Mouse (Mus musculus): Measurements from ENCODE around the gene Ankrd44.
"Not testable (repeated sequence)": the region's sequence is repeated elsewhere in the genome, so short reads cannot be mapped to it uniquely, and the experiment has no call there.

Ankrd44 gene

DNA sequence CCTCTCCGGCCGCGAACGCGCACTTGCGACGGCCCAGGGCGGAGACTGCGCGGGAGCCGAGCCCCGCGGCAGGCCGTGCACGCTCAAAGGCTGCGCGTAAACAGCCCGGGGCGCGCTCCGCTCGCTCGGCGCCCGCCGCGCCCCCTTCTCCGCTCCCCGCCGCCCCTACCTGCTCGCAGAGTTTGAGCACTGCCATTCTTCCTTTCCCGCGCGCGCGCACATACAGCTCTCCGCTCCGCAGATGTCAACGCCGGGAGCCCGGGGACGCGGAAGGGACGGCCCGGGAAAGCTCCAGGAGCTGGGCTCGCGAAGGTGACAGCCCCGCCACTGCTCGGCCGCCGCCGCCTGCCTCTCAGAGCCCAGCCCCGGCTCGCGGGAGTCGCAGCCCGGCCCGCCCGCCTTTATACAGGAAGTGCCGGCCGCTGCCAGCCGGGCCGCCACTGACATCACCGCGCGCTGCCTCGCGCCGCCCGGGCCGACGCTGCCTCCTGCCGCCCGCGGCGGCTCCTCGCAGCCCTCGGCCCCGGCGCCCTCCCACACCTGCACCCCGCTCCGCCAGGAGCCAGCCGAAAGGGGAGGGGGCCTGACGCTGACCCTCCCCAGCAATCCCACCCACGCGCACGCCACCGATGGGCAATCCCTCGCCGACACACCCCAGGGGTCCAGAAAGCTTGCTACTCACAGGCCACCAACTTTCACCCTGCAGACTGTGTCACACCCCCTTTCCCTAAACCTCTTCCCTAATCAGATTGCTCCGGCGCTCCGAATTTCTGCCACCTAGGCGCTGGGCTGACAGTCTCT is at the start of gene Ankrd44:
Ankrd44 (minus strand) TSS at position 417 of the 801 bp plus-strand sequence.
- DNase-seq = peak; percentile 87 to 91

DNA sequence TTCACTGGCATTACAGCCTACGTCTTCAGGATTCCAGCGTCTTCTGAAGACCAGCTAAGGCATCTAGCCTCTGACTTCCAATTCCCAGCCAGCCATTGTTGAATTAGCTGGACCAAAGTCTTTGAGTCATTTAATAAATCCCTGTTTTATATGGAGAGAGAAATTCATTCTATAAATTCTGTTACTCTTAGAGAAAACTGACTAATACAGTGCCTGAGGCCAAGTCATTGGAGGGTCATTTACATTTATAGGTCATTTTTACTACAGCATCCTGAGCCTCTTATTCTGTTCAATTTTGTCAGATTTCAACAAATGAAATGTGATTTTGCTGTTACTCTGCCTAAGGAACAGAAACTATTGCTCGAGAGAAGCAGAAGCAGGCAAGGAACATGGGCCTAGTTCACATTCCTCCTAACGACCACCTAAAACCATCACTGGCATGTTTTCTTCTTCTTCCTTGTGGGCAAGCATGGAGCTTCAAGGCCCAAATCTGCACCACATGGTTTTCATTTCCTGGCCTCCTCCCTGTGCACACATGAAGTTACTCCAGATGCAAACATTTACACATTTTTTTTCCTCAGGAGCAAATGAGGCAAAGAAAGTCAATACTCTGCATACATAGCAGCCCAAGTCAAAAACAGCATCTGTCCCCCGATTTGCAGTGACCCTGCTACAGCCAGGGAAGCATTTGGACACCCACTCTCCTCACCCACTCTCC is 45.7 kb upstream of the Ankrd44 start:
- no peak for DNase-seq

DNA sequence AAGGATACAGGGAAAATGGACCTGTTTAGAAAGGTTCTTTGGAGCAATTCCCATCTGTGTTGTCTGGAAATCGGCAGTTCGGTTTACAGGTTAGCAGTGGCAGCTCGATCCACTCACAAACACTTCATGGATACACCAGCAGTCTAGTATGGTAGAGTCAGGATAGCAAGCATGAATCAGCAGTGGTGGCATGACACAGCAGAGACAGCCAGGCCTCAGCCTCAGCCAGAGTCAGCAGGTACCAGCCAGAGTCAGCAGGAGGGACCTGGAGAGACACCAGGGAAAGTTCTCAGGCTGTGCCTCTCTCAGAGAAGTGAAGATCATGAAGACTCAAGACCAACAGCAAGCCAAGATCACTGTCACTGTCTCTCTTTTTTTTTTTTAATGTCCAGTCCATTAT is 40.7 kb upstream of the Ankrd44 start:
- DNase-seq = no peak

DNA sequence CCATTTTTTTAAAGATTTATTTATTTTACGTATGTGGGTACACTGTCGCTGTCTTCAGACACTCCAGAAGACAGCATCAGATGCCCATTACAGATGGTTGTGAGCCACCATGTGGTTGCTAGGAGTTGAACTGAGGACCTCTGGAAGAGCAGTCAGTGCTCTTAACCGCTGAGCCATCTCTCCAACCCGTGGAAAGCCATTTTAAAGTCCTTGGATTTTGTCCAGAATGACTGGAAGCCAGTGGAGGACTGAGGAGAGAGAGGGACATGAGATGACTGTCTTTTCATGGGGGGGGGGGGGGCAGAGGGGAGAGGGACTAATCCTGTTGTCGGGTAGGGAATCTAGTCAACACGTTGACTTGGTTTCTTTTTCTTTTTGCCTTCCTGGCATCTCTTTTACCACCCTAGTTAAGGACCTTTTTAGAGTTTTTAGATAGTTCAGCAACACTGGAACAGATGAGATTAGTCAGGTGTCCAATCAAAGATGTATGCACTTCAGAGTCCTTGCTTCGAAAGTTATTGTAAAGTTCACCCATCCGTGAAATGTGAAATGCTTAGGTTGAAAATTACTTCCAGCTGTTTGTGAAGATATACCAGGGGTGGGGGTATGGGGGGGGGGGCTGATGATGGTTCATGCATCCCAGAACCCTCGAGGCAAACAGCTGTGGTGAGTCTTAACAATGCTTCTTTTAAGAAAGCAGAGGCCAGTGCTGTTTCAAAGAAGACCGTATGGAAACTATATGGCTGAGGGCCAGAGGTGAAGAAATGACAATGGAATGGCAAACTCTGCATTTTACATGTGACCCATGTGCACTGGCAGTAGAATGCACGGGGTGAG is 39.2 kb upstream of the Ankrd44 start:
- no peak for DNase-seq

DNA sequence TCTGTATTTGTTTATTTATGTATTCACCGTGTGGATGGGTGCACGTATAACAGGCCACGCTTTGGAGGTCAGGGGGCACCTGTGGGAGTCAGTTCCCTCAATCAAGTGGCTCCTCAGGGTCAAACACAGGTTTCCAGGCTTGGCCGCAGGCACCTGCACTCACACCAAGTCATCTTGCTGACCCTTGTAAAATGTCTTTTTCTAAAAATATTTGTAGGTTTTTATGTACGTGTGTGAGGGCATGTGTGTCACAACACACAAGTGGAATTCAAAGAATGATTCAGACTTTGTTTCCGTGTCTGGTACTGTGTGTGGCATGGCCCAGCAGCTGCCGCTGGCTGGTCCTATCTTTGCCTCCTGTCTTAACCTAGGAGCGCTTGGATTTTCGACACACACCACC is 35.5 kb upstream of the Ankrd44 start:
- DNase-seq = no peak

DNA sequence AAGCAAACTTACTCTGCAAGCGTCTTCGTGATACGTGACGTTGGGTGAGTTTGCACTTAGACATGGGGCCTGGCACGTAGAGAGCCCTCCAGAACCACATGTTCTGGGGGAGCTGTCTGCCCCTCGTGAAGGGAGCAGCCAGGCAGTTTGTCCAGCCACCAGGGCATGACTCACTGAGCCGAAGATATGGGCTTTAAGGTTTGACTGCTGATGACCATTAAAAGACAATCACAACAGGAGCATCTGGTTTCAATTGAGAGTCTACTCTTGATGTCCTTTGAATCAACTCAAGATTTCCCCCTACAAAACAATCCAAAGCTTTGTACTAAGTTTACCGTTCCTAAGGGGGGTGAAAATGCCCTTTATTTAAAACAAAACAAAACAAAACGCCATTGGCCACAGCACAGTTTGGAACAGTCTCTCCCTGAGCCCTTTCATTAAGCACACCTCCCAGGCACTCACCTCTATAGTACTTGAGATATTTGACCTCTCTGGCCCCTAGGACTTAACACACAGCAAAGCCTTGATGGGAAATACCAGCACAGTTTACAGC is 34.5 kb upstream of the Ankrd44 start:
- peak; percentile 14 to 45 for DNase-seq

DNA sequence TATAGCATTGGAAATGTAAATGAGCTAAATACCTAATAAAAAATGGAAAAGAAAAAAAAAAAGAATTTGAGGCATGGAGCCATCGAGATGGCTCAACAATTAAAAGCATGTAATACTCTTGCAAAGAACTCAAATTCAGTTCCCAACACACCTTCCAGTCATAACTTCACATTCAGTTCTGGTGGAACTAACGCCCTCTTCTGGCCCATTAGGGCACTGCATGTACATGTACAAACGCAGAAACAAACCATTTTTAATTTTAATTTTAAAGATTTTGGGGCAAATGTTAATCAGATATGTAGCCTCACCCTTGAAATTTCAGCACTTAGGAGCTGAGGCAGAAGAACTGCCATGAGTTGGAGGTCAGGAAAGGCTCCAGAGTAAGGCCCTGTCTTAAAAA is 32.3 kb upstream of the Ankrd44 start:
- no peak for DNase-seq

DNA sequence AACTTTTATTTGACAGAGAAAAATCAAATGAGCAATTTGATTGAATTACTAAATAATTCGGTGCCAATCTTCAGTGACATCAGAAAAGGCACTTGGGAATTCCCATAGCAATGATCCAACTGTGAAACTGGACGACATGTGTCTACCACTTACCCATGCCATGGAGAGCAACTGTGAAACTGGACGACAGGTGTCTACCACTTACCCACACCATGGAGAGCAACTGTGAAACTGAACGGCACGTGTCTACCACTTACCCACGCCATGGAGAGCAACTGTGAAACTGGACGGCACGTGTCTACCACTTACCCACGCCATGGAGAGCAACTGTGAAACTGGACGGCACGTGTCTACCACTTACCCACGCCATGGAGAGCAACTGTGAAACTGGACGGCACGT is 30.8 kb upstream of the Ankrd44 start:
- not testable (repeated sequence) for DNase-seq

DNA sequence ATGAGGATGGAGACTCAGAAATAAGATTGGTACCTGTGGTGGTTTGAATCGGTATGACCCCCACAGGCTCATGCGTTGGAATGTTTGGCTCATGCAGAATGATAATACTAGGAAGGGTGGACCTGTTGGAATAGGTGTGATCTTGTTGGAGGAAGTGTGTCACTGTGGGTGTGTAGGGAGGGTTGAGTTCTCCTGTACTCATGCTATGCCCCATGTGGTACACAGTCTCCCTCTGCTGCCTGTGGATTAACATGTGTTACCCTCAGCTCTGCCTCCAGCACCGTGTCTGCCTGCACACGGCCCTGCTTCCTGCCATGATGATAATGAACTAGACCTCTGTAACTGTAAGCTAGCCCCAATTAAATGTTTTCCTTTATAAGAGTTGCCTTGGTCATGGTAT is 28.7 kb upstream of the Ankrd44 start:
- no peak for DNase-seq

DNA sequence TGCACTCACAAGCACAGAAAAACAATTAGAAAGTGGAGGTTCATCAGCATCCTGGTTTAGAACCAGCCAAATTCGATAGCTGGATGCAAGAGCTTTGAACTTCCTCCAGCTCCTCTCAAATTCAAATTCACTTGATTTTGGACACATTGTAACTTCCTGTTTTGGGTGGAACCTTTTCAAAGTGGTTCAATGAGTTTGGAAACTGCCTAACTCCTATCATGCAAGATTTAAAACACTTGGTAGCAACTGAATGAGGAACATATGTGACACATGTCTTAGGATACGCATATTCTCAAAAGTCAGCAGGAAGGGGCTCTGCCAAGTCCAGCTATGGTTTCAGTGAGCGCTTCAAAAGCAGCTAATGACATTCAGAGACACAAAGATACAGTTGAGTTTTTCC is 18.5 kb upstream of the Ankrd44 start:
- no peak for DNase-seq

DNA sequence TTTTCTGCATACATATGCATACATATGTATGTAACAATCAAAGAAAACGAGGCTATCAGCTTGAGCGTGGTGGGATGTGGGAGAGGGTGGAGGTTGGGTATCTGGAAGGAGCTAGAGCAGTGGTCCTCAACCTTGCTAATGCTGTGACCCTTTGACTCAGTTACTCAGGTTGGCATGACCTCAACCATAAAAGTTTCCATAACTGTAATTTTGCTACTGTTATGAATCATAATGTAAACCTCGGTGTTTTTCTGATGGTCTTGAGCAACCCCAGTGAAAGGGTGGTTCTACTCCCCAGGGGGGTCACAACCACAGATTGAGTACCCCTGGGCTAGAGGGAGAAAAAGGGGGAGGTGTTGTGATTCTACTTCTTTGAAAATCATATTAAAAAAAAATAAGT is 9.3 kb upstream of the Ankrd44 start:
- no peak for DNase-seq

DNA sequence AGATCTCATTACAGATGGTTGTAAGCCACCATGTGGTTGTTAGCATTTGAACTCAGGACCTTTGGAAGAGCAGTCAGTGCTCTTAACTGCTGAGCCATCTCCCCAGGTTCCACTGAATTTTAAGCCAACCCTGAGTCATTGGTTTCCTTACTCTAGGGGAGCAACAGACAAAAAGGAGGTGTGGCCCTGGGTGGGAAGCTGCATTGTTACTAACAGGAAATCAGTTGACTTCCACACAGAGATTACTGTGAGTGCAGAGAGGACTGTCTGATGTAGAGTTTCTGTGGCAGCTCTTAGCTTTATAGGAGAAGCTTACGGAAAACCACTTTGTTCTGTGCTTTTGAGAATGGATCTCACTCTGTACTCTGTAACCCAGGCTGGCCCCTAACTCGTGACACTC is 8.7 kb upstream of the Ankrd44 start:
- peak in 1 of 2 experiments; percentile 28 for DNase-seq

DNA sequence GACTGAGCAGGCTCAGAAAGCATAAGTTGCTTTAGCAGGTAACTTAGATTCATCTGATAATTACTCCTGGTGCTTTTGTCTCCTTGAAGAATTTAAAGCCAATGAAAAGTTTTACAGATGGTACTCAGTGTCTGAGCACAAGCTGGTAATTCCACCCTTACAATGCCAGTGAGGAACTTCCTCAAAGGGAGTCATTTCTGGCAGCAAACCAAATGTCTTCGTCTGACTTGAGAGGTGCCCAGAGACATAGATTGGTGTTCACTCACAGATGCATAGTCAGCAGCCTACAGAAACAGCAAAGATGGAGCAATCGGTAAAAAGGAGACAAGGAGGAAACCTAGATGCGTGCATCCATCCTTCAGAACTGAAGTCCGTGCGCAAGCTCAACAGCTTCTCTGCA is 7.5 kb upstream of the Ankrd44 start:
- no peak for DNase-seq

DNA sequence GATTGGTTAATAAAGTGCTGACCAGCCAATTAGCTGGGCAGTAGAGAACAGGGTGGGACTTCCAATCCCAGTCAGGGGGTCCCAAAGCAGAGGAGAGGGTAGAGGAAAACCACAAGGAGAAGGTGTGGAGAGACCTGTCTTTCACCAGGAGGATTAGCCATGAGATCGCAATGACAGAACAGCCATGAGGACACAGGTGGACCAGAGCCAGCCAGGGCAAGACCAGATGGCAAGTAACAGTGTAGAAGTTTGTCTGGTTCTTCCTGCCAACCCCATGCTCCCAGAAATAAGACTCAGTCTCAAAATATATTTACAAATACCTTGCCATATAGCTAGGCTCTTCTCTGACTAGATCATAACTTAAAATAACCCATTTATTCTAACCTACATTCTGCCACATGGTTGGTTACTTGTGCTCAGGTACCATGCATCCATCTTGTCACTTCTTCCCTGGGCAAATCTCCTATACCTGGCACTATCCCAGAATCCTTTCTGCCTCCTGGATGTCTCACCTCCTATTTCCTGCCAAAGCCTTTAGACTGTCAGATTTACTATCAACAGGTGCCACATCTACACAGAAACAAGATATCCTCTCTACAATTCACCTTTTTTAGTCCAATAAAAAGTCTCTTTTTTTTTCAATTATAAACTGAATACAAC is 6.4 kb upstream of the Ankrd44 start:
- no peak for DNase-seq

DNA sequence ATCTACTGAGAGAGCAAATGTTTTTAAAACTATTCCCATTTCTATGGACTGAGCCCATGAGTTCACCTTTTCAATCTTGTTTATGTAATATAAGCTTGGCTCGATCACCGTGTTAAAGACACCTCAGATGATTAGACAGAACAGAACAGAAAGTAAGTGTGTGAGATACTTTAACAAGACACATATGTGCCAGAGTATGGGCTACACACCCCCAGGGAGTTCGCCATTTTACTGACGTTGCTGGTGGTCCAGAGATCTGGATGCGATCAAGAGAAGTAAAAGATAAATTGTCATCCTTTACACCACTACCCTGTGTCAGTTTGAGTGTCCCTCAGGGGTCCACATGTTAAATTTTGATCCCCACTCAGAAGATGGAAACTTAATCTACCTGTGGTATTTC is 5.0 kb upstream of the Ankrd44 start:
- DNase-seq = no peak

DNA sequence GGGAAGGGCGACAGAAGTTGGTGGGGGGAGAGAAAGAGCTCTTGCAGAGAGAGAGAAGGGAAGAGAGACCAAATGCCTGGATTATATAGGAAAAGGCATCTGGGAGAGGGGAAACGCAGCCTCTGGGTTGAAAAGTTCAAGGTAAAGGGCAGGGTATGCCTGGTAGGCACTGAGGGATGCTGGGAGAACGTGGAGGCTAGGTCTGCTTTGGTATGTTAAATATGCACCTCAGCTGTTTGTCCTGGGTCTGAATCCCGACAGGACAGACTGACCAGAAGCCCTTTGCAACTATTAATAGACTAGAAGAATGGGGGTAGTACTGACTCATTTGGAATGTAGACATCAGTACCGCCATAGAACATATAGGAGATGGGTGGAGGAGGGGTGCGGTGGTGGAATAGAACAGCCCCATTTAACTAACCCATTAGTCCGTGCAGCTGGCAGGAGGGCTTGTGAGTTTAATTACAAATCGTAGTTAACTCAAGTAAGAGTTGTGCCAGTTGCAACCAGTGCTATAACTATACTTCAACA is 4.5 kb upstream of the Ankrd44 start:
- DNase-seq = no peak

DNA sequence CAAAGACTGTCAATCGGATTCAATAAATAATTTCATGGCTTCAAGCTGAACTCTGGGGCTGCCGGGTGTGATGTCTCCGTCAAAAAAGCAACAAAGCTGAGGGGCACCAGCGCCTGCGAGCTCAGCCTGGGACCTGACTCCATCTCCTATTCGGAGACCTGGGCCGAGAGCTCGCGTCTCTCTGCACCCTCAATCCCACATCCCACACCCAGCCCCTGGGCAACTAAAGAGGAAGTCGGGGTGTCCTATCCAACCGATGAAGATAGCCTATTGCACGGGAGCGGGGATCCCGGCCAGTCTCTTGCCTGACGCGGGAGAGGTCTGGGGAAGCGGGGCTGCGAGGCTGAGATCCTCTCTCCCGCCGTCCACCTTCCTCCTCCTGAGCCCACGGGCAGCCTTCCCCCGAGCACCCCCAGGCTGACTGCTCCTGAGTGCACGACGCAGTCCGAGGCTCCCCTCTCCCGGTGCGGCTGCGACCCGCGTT is 694 bp downstream of the Ankrd44 start:
- DNase-seq = peak; percentile 45 to 53

DNA sequence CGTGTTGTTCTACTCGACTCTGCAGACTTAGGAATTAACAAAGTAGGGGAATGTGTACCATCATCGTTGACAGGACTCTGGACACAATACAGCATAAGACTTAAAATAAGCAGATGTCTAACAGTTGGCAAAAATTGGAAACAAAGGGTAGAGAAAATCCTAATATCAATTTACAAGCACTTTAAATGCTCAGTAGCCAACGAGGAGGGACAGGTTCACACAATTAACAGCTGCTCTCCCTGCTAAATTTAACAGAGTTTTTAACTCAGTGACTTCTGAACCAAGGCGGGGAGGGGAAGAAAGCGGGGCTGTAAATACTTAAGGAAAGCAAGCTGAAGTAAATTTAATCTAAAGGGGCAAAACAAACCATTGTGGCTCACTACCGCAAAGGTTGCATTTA is 1.4 kb downstream of the Ankrd44 start:
- DNase-seq = no peak

DNA sequence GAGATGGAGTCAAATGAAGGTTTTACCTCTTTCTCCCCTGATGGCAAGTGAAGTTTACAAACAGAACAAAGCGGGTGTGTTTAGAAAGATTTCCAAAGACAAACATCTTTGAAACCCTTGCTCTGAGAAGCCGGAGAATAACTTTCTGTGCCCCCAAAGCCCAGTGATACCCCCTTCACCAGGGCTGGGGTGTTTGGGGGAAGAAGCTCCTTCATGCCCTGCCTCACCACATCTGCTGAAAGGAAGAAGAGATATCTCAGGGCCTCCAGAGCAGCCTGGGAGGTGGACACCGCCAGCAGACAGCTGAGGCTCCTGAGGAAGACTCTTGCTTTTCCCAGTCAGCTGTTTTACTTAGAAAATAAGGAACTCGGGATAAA is 1.9 kb downstream of the Ankrd44 start:
- DNase-seq = no peak

DNA sequence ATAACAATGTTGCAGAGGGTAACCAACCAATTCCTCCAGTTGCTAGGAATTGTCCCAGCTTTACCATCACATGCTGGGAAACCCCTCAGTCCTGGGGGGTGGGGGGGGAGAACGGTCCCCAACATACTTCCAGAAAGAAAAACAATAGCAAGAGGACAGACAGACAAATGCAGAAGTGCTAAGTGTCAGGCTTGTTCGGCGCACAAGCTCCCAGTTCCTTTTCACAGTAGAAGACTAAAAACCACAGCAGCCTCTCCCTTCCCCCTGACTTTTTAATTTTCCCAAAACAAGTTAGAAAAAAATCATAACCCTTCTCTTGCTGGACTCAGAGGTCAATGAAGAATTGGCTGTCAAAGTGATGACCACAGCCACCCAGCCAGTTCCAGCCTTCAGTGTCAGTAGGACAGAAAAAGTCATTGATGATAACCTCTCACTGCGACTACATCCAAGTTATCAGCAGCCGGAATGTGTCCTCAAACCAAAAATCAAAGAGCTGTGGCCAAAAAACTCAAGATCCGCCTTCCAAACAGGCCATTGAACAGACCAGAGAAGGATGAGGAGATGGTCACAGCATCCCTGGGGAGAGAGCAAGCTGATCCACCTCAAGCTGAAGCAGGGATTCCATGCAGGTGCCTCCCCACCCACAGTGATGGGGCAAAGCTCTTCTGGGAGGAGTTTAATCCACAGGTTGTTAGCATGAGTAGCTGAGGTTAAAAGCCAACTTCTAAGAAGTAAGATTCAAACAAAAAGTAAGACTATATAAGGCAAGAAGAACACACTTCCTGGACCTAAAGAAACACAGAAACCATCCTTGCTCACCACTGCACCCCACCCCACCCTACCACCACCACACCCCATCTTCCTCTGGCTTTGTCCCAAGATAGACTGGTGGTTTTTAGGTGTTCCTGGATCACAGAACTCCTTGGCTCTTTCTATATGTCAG is 2.5 kb downstream of the Ankrd44 start:
- DNase-seq = no peak

DNA sequence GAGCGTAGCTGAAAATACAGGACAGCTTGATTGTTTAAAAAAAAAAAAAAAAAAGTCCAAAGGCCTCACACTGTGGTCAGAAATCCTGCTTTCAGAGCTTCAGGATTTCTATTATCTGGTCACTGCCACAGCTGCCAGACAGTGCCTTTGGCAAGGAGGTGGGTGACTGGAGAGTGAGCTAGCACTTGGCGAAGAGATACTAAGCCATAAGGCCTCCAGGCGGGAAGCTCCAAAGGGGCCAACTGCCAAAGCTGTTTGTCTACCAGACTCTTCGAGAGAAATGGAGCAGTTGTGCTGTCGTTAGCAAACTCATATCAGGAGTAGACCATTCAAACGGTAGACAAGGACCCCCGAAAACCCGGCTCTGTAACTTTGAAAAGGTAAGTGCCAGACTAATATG is 3.5 kb downstream of the Ankrd44 start:
- DNase-seq = no peak
